Mouse (Mus musculus) ES-Bruce4 (cell line): ENCODE data around the gene Akirin1.

ENCODE experiments used
- EP300 ChIP-seq: IDR thresholded peaks from 2 replicates; pipeline ENCODE4 v1.6.1; 2011; ENCODE audit warnings: low read depth, low read length; ENCODE audit not compliant: insufficient read depth
- POLR2A ChIP-seq: IDR thresholded peaks from one replicate; pipeline ENCODE4 v1.8.1; 2011; ENCODE audit warnings: low read length; ENCODE audit not compliant: insufficient read depth

- peak; percentile 62 for TF ChIP-seq POLR2A
- TF ChIP-seq EP300, result no peak
These were observed 32.3 kb downstream of the Akirin1 start, which contains the start of gene Ndufs5 for GRCm38 (mm10) chr4:123717574-123718433.
